Mouse (Mus musculus) heart, postnatal 0 days (tissue): ENCODE measurements at regions not wholly inside any gene's neighbourhood (a gene's known extent, or its start where the extent isn't known, plus 50 kb on each side); places are given as distances from the start of the nearest gene placed in this dataset.

Experiments
- ATAC-seq: fragments of 200-750 bp; cut with Nextera tagmentation; 2 replicates; pipeline ENCODE4 v1.8.0; 2017; ENCODE audit warnings: low read depth, moderate number of reproducible peaks, moderate library complexity; ENCODE audit not compliant: insufficient read depth
- DNase-seq: peaks from one replicate; pipeline ENCODE4 v3.0.0-alpha.2; 2016; ENCODE audit warnings: low spot score
- H3K27ac ChIP-seq: fragments of 300-500 bp; sonication (generic); 2 replicates; pipeline ENCODE4 v1.5.1; 2014; ENCODE audit warnings: low read depth, mild to moderate bottlenecking
- H3K27me3 ChIP-seq: fragments of 300-500 bp; sonication (generic); 2 replicates; pipeline ENCODE4 v1.6.1; 2014; ENCODE audit warnings: low read length, mixed read lengths; ENCODE audit not compliant: control insufficient read depth, insufficient read depth
- H3K36me3 ChIP-seq: fragments of 300-500 bp; sonication (generic); replicated peaks from 2 replicates; pipeline ENCODE4 v1.6.1; 2014; ENCODE audit warnings: low read length, mixed read lengths; ENCODE audit not compliant: control insufficient read depth, insufficient read depth
- H3K4me1 ChIP-seq: fragments of 300-500 bp; sonication (generic); 2 replicates; pipeline ENCODE4 v1.6.1; 2014; ENCODE audit warnings: antibody characterized with exemption; ENCODE audit not compliant: control insufficient read depth, insufficient read depth
- H3K4me2 ChIP-seq: fragments of 300-500 bp; sonication (generic); 2 replicates; pipeline ENCODE4 v1.6.1; 2014; ENCODE audit warnings: low read depth, mild to moderate bottlenecking, low read length, moderate library complexity
- H3K4me3 ChIP-seq: fragments of 300-500 bp; sonication (generic); 2 replicates; pipeline ENCODE4 v1.5.1; 2014; ENCODE audit warnings: low read depth, low read length
- H3K9ac ChIP-seq: fragments of 300-500 bp; sonication (generic); replicated peaks from 2 replicates; pipeline ENCODE4 v1.6.1; 2014; ENCODE audit warnings: low read depth, low read length, mixed read lengths
- H3K9me3 ChIP-seq: fragments of 300-500 bp; sonication (generic); replicated peaks from 2 replicates; pipeline ENCODE4 v1.6.1; 2016; ENCODE audit warnings: low read length; ENCODE audit not compliant: control insufficient read depth
- CTCF ChIP-seq: IDR thresholded peaks from 2 replicates; pipeline ENCODE4 v1.5.1; 2016; ENCODE audit warnings: antibody characterized with exemption, control low read depth, low read depth
- EP300 ChIP-seq: IDR thresholded peaks from 2 replicates; pipeline ENCODE4 v1.6.1; 2016; ENCODE audit warnings: antibody characterized with exemption, low read depth
- WGBS: fragments of 180-500 bp; shearing (Covaris S2); extraction: QIAGEN DNeasy Blood & Tissue Kit; methylation state at CpG from one replicate; pipeline ENCODE4 v1.1.7; 2014; 5-methylcytosine and 5-hydroxymethylcytosine counted together

GRCm38 (mm10) chr1:63955701-63956355 is 166.3 kb downstream of the Klf7 start:
- no peaks in the 10 kb centered on the region for H3K4me1 ChIP-seq
- H3K4me2 ChIP-seq, result no peak overlapping the region
- DNase-seq (no peak), ATAC-seq (no peak)
- H3K27me3 ChIP-seq, result no peaks in the 10 kb centered on the region
- 88% methylated on average over 4 of the region's 4 CpGs for WGBS
- no peaks in the 10 kb centered on the region for H3K36me3 ChIP-seq
- no peaks in the 10 kb centered on the region for H3K9me3 ChIP-seq
- H3K4me3 ChIP-seq, result no peak overlapping the region
- TF ChIP-seq CTCF, result no peak
- TF ChIP-seq EP300, result no peak
- no peak overlapping the region for H3K27ac ChIP-seq
- no peak overlapping the region for H3K9ac ChIP-seq

GRCm38 (mm10) chr1:63954876-63955513 is 167.1 kb downstream of the Klf7 start:
- TF ChIP-seq EP300, result no peak
- no peak for TF ChIP-seq CTCF
- H3K27ac ChIP-seq, result no peak overlapping the region
- 85% methylated on average over 6 of the region's 6 CpGs for WGBS
- ATAC-seq (no peak), DNase-seq (no peak)
- H3K9me3 ChIP-seq, result no peaks in the 10 kb centered on the region
- H3K4me1 ChIP-seq, result no peaks in the 10 kb centered on the region
- no peaks in the 10 kb centered on the region for H3K36me3 ChIP-seq
- no peaks in the 10 kb centered on the region for H3K27me3 ChIP-seq
- H3K9ac ChIP-seq, result no peak overlapping the region
- H3K4me3 ChIP-seq, result no peak overlapping the region
- no peak overlapping the region for H3K4me2 ChIP-seq

- Histone ChIP-seq H3K9me3 (no peaks in the 10 kb centered on the region), H3K4me1 (no peaks in the 10 kb centered on the region), H3K36me3 (no peaks in the 10 kb centered on the region), H3K27me3 (no peaks in the 10 kb centered on the region), H3K4me2 (no peak overlapping the region), H3K9ac (no peak overlapping the region), H3K4me3 (no peak overlapping the region), H3K27ac (no peak overlapping the region)
- DNase-seq (no peak), ATAC-seq (no peak)
- 33% methylated on average over 2 of the region's 2 CpGs for WGBS
- TF ChIP-seq CTCF, result no peak
- TF ChIP-seq EP300, result no peak
Observed at GRCm38 (mm10) chr1:63954172-63954571, 167.9 kb downstream of the Klf7 start.

- Histone ChIP-seq H3K9me3 (no peaks in the 10 kb centered on the region), H3K27ac (no peak overlapping the region), H3K9ac (no peak overlapping the region), H3K4me3 (no peak overlapping the region), H3K4me2 (peak overlapping the region; percentile 38; the same call in 1 of the 2 replicates), H3K36me3 (no peaks in the 10 kb centered on the region), H3K27me3 (no peaks in the 10 kb centered on the region), H3K4me1 (no peaks in the 10 kb centered on the region)
- 53% methylated on average over 18 of the region's 18 CpGs for WGBS
- ATAC-seq (peak; percentile 75; the same call in 1 of the 2 replicates), DNase-seq (peak; percentile 47)
- no peak for TF ChIP-seq EP300
- peak; percentile 75 for TF ChIP-seq CTCF
Observed at GRCm38 (mm10) chr1:63953229-63953883, 168.7 kb downstream of the Klf7 start.

- Histone ChIP-seq H3K9ac (no peak overlapping the region), H3K27me3 (no peaks in the 10 kb centered on the region), H3K27ac (no peak overlapping the region), H3K4me2 (no peak overlapping the region), H3K36me3 (no peaks in the 10 kb centered on the region), H3K4me3 (no peak overlapping the region), H3K9me3 (no peaks in the 10 kb centered on the region), H3K4me1 (no peaks in the 10 kb centered on the region)
- ATAC-seq, result no peak
- DNase-seq, result peak; percentile 23
- WGBS, result 49% methylated on average over 7 of the region's 7 CpGs
- TF ChIP-seq CTCF (no peak), EP300 (no peak)
Observed at GRCm38 (mm10) chr1:63951663-63952062, 170.4 kb downstream of the Klf7 start.
